Mouse (Mus musculus) E14TG2a.4 (cell line): ENCODE data around the gene Adamts9.

Experiments used
- CTCF ChIP-seq: conservative IDR thresholded peaks from 2 replicates; pipeline ENCODE4 v1.5.1; 2014; ENCODE audit warnings: low read length
- POU5F1 ChIP-seq: IDR thresholded peaks from 2 replicates; pipeline ENCODE4 v1.6.1; 2014; ENCODE audit warnings: low read length, borderline replicate concordance

DNA sequence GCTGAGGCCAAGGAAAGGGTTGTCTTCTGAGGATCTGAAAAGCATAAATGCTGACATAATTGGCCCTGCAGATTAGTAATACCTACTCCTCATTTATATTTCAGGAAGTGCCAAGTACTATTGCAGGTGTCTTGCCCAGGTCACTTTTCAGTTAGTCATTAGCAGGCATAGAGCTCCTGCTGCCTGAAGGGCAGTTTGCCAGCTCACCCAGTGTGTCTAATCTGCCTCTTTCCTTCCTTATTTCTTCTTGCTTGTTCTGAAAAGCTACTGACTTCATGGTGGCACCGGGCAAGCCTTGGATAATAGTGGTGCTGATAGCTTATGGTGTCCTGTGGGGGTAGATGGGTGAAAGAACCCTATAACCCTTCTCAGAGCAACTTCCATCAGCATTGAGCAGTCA is 206.2 kb downstream of the Adamts9 start:
- no peak for TF ChIP-seq CTCF
- TF ChIP-seq POU5F1, result no peak
